ENCODE assay signal across 8 mouse cellular contexts in genomic region chr2:118543893-118544799, GRCm38 (mm10). TPM values are rescaled to one million over a fixed set of nuclear protein-coding genes. Genes with fewer than 3 reads are reported as not detected.
A peak's percentile ranks its signal among the peaks of the same experiment; 100 is the strongest.
DNase-seq lines count a peak whose midpoint lies in the region; ATAC-seq and TF ChIP-seq lines count a peak whose summit lies in the region.

No protein-coding gene starts in this region.

- TF ChIP-seq CTCF in kidney, adult 2 months (conservative IDR thresholded peaks at IDR 0.05; ENCODE audit: insufficient read depth, insufficient read length, low read depth, low read length) = no peak

- H3K36me3 ChIP-seq in embryonic facial prominence, embryonic 12.5 days = 0 out of 2 replicates have a peak, but pooled peaks cover 3% of the 10 kb centered on the region
- H3K36me3 ChIP-seq in kidney, adult 2 months (ENCODE audit: control insufficient read depth, insufficient read depth, low read length) = no peaks in the 10 kb centered on the region
- no peaks in the 10 kb centered on the region for H3K36me3 ChIP-seq in midbrain, embryonic 15.5 days (replicated peaks)
- H3K36me3 ChIP-seq in stomach, embryonic 16.5 days (ENCODE audit: control insufficient read depth, insufficient read depth, low read length) = no peaks in the 10 kb centered on the region

- peak overlapping the region; percentile 91 for H3K4me2 ChIP-seq in embryonic facial prominence, embryonic 12.5 days (replicated peaks)
- H3K4me2 ChIP-seq in midbrain, embryonic 15.5 days = peak overlapping the region; percentile 64
- H3K4me2 ChIP-seq in stomach, embryonic 16.5 days (ENCODE audit: low read depth, low read length) = peak overlapping the region; percentile 67

- H3K27ac ChIP-seq in embryonic facial prominence, embryonic 12.5 days = peak overlapping the region; percentile 96
- peak overlapping the region; percentile 60 for H3K27ac ChIP-seq in kidney, adult 2 months (ENCODE audit: insufficient read depth, low read depth, low read length)
- H3K27ac ChIP-seq in midbrain, embryonic 15.5 days = peak overlapping the region; percentile 52
- H3K27ac ChIP-seq in stomach, embryonic 16.5 days (ENCODE audit: low read length) = peak overlapping the region; percentile 98

- no peak for TF ChIP-seq POLR2A in kidney, adult 2 months (IDR thresholded peaks at IDR 0.05; ENCODE audit: low read depth, low read length)

- H3K9ac ChIP-seq in embryonic facial prominence, embryonic 12.5 days = peak overlapping the region; percentile 47
- peak overlapping the region; percentile 43 for H3K9ac ChIP-seq in midbrain, embryonic 15.5 days
- H3K9ac ChIP-seq in stomach, embryonic 16.5 days (ENCODE audit: low read length) = peak overlapping the region; percentile 73

- DNase-seq in A20 (ENCODE audit: low read depth, low spot score) = peak; percentile 90
- peak; percentile 76 for DNase-seq in adrenal gland, adult 8-10 months
- peak; percentile 72 to 82 for DNase-seq in heart, adult 9 months (ENCODE audit: low spot score in 2 of 2)
- DNase-seq in kidney, adult 2 months = peak; percentile 97
- DNase-seq in liver = peak; percentile 57

- 7% methylated on average over 23 of the region's 23 CpGs for WGBS in embryonic facial prominence, embryonic 12.5 days
- 8% methylated on average over 23 of the region's 23 CpGs for WGBS in kidney, adult 2 months
- 10% methylated on average over 23 of the region's 23 CpGs for WGBS in midbrain, embryonic 15.5 days
- 6% methylated on average over 23 of the region's 23 CpGs for WGBS in stomach, embryonic 16.5 days

- H3K9me3 ChIP-seq in embryonic facial prominence, embryonic 12.5 days = no peaks in the 10 kb centered on the region
- no peaks in the 10 kb centered on the region for H3K9me3 ChIP-seq in midbrain, embryonic 15.5 days
- H3K9me3 ChIP-seq in stomach, embryonic 16.5 days (replicated peaks; ENCODE audit: control insufficient read depth, low read length) = no peaks in the 10 kb centered on the region

- peak; percentile 87 for ATAC-seq in embryonic facial prominence, embryonic 12.5 days (ENCODE audit: insufficient number of reproducible peaks, insufficient read depth, low FRiP score, low TSS enrichment)
- ATAC-seq in midbrain, embryonic 15.5 days (replicated peaks) = peak; percentile 43
- peak; percentile 89 for ATAC-seq in stomach, embryonic 16.5 days (ENCODE audit: insufficient read depth, low FRiP score)

- no peaks in the 10 kb centered on the region for H3K27me3 ChIP-seq in embryonic facial prominence, embryonic 12.5 days
- H3K27me3 ChIP-seq in kidney, adult 2 months (replicated peaks; ENCODE audit: control insufficient read depth, insufficient read depth, low read length) = no peaks in the 10 kb centered on the region
- H3K27me3 ChIP-seq in midbrain, embryonic 15.5 days (replicated peaks) = 0 out of 2 replicates have a peak, but pooled peaks cover 11% of the 10 kb centered on the region
- no peaks in the 10 kb centered on the region for H3K27me3 ChIP-seq in stomach, embryonic 16.5 days (ENCODE audit: control insufficient read depth, insufficient read depth, low read length)

- peaks cover 85% of the 10 kb centered on the region for H3K4me1 ChIP-seq in embryonic facial prominence, embryonic 12.5 days
- H3K4me1 ChIP-seq in kidney, adult 2 months (ENCODE audit: control insufficient read depth, insufficient read depth, low read length) = peaks cover 58% of the 10 kb centered on the region
- H3K4me1 ChIP-seq in midbrain, embryonic 15.5 days = peaks cover 44% of the 10 kb centered on the region
- H3K4me1 ChIP-seq in stomach, embryonic 16.5 days (ENCODE audit: control insufficient read depth, insufficient read depth, low read length) = peaks cover 88% of the 10 kb centered on the region

- H3K4me3 ChIP-seq in embryonic facial prominence, embryonic 12.5 days = peak overlapping the region; percentile 32
- peak overlapping the region; percentile 6; the same call in 1 of the 2 replicates for H3K4me3 ChIP-seq in kidney, adult 2 months (ENCODE audit: insufficient read depth, low read depth, low read length)
- peak overlapping the region; percentile 35 for H3K4me3 ChIP-seq in midbrain, embryonic 15.5 days
- peak overlapping the region; percentile 47 for H3K4me3 ChIP-seq in stomach, embryonic 16.5 days (replicated peaks; ENCODE audit: low read length)

RNA-seq across cellular contexts. Expression of gene Bmf, which starts 5.3 kb away (rescaled TPM):
- total RNA-seq in adrenal gland, adult 8-10 months (2022) = 10 to 100 TPM; 13.2 to 29.5 (median 19.2) TPM
- polyA plus RNA-seq in embryonic facial prominence, embryonic 12.5 days (2016; fragmentation: Nextera tagmentation; extraction: Ambion mirVana) = 6.6 and 7.1 TPM in 2 replicates
- polyA plus RNA-seq in kidney, adult 2 months (2012; rRNA removed) = 9.1 and 10.5 TPM in 2 replicates
- 3.3 and 4.3 TPM in 2 replicates for polyA plus RNA-seq in midbrain, embryonic 15.5 days (2015; fragmentation: Nextera tagmentation; extraction: Ambion mirVana)
- polyA plus RNA-seq in stomach, embryonic 16.5 days (2015; fragmentation: Nextera tagmentation; extraction: Ambion mirVana) = 4.2 and 4.4 TPM in 2 replicates

RNA-seq across cellular contexts. Expression of gene Bub1b, which starts 53.9 kb away (rescaled TPM):
- total RNA-seq in adrenal gland, adult 8-10 months (2022) = 1 to 10 TPM; 3.7 to 8.2 (median 4.8) TPM
- 99.8 and 106 TPM in 2 replicates for polyA plus RNA-seq in embryonic facial prominence, embryonic 12.5 days (2016; fragmentation: Nextera tagmentation; extraction: Ambion mirVana)
- 0.68 and 0.72 TPM in 2 replicates for polyA plus RNA-seq in kidney, adult 2 months (2012; rRNA removed)
- polyA plus RNA-seq in midbrain, embryonic 15.5 days (2015; fragmentation: Nextera tagmentation; extraction: Ambion mirVana) = 10.7 and 15.0 TPM in 2 replicates
- 66.2 and 67.4 TPM in 2 replicates for polyA plus RNA-seq in stomach, embryonic 16.5 days (2015; fragmentation: Nextera tagmentation; extraction: Ambion mirVana)

Comparison
In these comparisons a context has a peak if more than half of its experiments do, and no peak if none do; other contexts are left out.
1. Peak in every context shown above with its lines: DNase-seq, ATAC-seq, H3K4me3 ChIP-seq and H3K27ac ChIP-seq.